Mouse (Mus musculus) spleen, adult 2 months (tissue): Measurements from ENCODE around the gene Tmem131l.

Experiments used
- CTCF ChIP-seq: fragments of 200-500 bp; IDR thresholded peaks from 2 replicates; pipeline ENCODE4 v1.5.1; 2011; ENCODE audit warnings: mild to moderate bottlenecking, inconsistent platforms; ENCODE audit not compliant: insufficient read depth, insufficient read length, insufficient replicate concordance; ENCODE audit errors: extremely low read depth
- POLR2A ChIP-seq: fragments of 200-500 bp; IDR thresholded peaks from 2 replicates; pipeline ENCODE4 v1.6.1; 2011; ENCODE audit warnings: low read depth, low read length, inconsistent platforms

DNA sequence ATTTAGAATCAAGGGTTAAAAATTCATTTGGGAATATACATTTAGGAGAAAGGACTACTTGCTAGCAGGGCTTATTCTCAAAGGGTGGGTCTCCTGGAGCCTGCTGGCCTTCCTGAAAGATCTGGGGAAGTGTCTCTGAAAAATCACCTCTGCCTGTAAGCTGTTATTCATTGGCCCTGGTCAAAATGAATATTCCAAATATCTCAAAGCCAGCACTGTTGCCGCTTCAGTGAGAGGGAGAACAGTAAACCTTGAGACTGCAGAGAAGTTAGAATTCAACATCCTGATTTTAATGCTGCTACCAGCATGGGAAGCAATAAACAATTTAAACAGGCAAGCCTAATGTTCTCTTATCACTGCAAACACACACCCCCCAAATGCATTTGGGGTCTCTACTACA lies 1.8 kb downstream of the Tmem131l start:
- TF ChIP-seq CTCF = no peak
- no peak for TF ChIP-seq POLR2A
